Mouse (Mus musculus) frontal cortex, postnatal 36 days (tissue): ENCODE data around the gene Ebf4.
A peak's percentile ranks its signal among the peaks of the same experiment; 100 is the strongest.
"Not testable (repeated sequence)": the region's sequence is repeated elsewhere in the genome, so short reads cannot be mapped to it uniquely, and the experiment has no call there.

Source experiments
- DNase-seq, 2 experiments: peaks; one replicate each; pipeline ENCODE4 v3.0.0; 2022; ENCODE audit warnings: low spot score in 2 of 2

Gene Ebf4

GRCm38 (mm10) chr2:130295331-130296133 lies 563 bp downstream of the Ebf4 start:
- DNase-seq, result peak in 1 of 2 experiments; percentile 34

GRCm38 (mm10) chr2:130296134-130296745 lies 1.3 kb downstream of the Ebf4 start:
- DNase-seq, result no peak

DNA sequence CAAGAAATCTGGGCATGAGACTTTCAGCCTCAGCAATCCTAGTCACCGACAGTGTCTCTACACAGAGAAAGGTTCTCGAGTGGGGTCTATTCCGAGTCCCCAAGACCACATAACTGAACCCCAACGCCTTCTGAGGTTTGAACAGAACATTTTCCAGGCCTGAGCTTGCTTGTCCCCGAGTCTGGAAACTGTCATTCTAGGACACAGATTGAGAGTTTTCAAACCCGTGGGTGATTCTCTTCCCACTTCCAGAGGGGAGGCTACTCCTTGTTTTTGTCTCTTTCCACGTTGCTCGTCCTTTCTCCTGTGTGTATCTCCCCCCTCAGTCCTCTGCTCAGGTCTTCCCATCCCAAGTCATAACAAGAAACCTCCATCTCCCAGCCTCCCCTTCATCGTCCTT lies 2.6 kb downstream of the Ebf4 start:
- DNase-seq, result no peak

- no peak for DNase-seq
These were observed 8.0 kb downstream of the Ebf4 start for GRCm38 (mm10) chr2:130303014-130303413.

DNA sequence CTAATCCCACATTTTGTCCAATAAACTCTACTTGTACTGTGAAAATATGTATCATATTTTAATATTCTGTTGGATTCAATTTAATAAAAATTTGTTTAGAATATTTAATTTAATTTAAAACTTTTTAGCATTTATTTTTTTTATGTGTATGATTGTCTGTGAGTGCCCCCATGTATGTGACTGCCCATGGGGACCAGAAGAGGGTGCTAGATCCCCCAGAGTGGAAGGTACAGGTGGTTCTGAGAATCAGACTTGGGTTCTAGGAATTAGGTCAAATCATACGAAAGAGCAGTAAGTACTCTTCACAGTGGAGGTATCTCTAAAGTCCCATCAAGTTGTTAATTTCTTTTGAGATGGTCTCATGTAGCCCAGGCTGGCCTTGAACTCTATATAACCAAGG lies 32.1 kb downstream of the Ebf4 start:
- no peak for DNase-seq

DNA sequence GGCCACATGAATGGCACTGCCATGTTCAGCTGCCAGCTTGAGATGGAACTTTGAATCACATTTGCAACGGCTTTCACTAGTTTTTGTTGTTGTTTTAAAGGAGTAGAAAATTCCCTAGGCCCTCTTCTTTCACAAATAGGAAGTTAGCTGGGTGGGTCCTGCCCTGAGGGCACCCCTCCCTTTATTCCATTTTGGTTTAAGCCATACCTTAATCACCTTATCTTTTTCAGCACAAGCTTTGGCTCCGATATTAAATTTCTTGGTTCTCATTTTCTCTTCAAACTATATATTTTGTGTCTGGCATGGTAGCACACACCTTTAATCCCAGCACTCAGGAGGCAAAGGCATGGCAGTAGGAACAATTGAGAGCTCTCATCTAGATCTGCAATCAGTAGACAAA lies 34.5 kb downstream of the Ebf4 start:
- DNase-seq, result no peak

- DNase-seq, result no peak
These were observed 40.1 kb downstream of the Ebf4 start for GRCm38 (mm10) chr2:130335112-130335511.

DNA sequence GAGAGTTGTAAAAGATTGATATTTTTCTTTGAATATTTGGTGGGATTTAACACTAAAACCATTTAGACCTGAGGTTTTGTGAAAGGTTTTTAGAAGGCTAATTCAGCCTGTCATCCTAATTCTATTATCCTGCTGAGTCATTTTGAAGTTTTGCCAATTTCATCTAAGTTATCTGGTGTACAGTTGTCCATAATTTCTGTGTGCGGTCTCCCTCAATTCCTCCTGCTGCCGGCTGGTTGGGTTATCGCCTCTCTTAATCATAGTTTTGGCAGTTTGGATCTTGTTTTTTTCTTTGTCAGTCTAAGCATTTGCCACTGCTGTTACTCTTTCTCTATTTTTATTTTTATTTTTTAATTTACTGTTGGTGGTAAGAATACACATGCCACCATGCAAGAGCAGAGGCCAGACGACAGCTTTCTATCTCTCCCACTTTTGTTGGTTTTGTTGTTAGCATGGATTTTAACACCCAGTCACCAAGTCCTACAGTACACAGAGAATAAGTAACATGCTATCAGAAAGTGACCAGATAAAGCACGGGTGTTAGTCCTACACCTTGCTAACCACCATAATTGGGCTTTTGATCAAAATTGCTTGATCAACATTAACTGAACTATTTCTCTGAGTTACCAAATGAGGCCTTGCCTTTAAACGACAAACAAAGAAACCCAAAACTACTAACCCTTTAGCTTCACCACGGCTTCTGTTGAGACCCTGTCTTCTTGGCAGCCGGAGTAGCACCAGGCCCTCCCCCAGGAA lies 45.7 kb downstream of the Ebf4 start:
- no peak for DNase-seq

DNA sequence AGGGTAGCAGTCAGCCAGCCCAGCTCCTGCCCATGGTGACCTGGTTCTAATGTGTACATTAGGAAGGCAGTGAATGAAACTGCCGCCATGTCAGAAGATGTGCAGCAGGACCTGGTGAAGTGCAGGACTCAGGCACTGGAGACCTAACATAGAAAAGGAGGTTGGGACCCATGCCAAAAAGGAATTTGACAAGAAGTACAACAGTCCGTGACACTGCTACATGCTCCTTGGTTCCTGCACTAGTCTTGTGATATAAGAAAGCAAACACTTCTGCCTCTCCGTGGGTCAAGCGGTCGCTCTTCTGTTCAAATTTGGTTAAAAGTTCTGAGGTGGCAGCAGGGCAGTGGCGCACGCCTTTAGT lies 46.2 kb downstream of the Ebf4 start:
- no peak for DNase-seq

DNA sequence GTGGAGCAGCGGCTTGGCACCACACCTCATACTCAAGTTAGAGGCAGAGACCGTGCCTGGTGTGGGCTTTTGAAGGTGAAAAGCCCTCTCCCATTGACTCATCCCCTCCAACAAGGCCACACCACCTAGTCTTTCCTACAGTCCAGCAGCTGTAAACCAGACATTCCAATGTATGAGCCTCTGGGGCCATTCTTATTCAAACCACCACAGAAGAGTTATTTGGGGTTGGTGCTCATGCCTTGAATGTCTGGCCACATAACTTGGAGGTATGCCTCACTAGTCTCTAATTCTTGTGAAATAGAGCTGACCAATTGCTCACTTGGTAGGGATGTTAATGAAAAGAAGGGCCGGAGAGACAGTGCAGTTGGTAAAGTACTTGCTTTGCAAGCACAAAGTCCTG lies 55.4 kb downstream of the Ebf4 start:
- no peak for DNase-seq

GRCm38 (mm10) chr2:130351758-130352339 lies 56.9 kb downstream of the Ebf4 start:
- peak in 1 of 2 experiments; percentile 31 for DNase-seq

- DNase-seq, result no peak
These were observed 58.4 kb downstream of the Ebf4 start for GRCm38 (mm10) chr2:130353411-130353810.

DNA sequence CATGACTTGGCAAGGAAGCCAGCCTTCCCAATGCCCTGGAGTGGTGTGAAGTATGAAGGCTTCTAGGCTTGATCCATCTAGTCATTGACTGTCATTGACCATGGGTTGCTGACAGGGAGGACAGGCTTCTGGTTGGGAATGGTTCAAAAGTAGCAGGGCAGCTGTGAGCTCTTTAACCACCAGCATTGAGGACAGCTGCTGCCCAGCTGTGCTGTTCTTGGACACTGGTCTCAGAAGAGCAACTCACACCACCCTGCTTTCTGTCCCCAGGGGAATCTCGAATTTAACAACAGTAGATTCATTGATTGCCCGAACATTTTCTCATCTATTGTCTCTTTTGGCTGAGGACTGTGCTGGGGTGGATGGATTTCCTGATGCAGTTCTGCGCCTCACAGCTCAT lies 58.9 kb downstream of the Ebf4 start:
- no peak for DNase-seq

DNA sequence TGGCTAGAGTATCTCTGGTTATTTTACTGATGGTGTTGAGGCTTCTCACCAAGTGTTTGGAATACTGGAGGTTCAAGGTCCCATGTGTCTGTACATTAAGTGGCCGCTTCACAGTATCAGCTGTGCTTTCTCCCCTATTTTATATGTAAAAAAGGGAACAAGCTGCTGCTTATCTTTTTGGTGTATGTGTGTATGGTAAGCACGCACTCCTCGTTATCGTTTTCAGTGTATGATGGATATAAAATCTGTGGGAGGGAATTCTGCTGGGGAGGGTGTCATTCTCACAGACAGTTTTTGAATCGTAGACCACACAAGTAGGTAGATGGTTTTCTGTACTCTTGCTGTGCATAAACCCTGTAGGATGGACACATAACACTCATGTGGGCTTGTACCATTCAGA lies 62.6 kb downstream of the Ebf4 start:
- no peak for DNase-seq

- no peak for DNase-seq
These were observed 63.9 kb downstream of the Ebf4 start for GRCm38 (mm10) chr2:130358852-130359251.

DNA sequence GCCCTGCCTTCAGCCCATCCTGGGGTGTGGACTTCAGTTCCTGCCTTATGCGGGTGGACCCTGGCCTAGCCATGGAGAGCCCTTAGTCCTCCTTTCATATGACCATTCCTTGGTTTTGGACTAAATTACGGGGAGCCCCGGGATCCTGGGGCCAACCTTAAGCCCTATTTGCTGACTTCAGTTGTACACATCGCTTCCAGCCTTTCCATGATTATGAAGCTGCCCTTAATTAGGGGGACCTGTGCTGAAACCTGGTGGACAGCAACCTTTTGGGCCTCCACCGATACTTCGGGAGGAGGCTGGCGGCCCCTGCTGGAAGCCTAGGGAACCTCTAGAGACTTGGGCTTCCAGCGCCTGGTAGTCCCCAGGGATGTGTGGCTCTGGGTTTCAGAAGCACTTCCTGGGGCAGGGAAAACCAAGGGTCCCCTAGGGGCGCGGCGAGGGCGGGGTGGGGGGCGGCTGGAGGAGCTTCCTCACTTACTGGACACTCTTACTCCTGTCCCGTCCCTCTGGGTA lies 67.6 kb downstream of the Ebf4 start:
- DNase-seq, result peak; percentile 33 to 39

GRCm38 (mm10) chr2:130365211-130366094 lies 70.5 kb downstream of the Ebf4 start:
- DNase-seq, result no peak

DNA sequence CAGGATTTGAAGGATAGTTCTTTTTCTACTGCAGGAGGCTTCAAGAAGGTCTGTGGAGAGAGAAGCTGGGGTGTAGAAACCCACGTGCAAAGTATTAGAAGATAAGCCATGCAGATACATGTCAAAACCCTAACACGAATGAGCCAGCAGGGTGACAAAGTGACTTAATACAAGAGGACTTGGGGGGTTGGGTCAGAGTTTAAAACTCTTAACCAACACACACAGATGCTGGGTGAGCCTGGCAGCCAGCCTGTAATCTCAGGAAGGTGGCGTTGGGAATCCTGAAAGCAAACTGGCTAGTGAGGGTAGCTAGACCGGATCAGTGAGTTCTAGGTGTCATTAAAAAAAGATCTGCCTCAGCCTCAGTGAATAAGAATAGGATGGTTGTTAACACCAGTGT lies 72.4 kb downstream of the Ebf4 start:
- DNase-seq, result no peak

GRCm38 (mm10) chr2:130373026-130373425 lies 78.1 kb downstream of the Ebf4 start:
- not testable (repeated sequence) for DNase-seq

GRCm38 (mm10) chr2:130374951-130375350 lies 80.0 kb downstream of the Ebf4 start:
- no peak for DNase-seq

DNA sequence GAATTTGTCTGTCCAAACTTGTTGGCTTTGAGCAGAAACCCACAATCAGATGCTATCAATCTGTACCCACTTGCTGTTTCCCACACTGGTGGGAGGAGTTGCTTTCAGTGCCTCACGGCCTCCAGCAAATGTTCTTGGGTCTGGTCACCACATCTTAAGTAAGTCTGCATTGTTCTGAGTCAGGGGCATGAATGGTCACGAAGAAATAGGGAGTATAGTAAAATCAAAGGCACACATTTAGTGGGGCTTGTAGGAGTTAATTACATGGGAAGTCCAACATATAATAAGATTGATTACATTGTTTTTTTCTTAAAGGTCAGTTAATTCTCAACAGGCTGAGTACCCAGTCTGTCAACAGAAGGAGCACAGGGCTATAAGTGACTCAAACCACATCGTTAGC lies 88.2 kb downstream of the Ebf4 start:
- no peak for DNase-seq
